Mouse (Mus musculus) monocyte, adult 5-6 weeks (primary cell): ENCODE data around the gene Ahdc1. TPM values are rescaled to one million over a fixed set of nuclear protein-coding genes. Genes with fewer than 3 reads are reported as not detected.

Experiments
- total RNA-seq: library from RNA; stranded (forward); fragments of 200-1000, 200-491, 200-594 nt; gene quantifications from 3 replicates; pipeline ENCODE4 v1.2.3, GENCODE M21; 2017

The Ahdc1 gene
- total RNA-seq, 1 experiment from 2014 or later = 3.3 TPM

Other genes starting within 250 kb of the Ahdc1 start
- gene Rpa2, start 242.9 kb upstream of the Ahdc1 start, total RNA-seq = 39.3 to 41.2 TPM (median 40.2 TPM) in 3 replicates
- 196 to 216 TPM (median 214 TPM) in 3 replicates for gene Themis2, start 214.9 kb upstream of the Ahdc1 start, total RNA-seq
- 38.1 to 54.2 TPM (median 52.6 TPM) in 3 replicates for gene Ppp1r8, start 168.1 kb upstream of the Ahdc1 start, total RNA-seq
- 64.8 to 81.4 TPM (median 73.4 TPM) in 3 replicates for gene Stx12, start 126.8 kb upstream of the Ahdc1 start, total RNA-seq
- gene Fam76a, start 88.7 kb upstream of the Ahdc1 start, total RNA-seq = 27.3 to 53.5 TPM (median 33.8 TPM) in 3 replicates
- gene Fgr, start 37.2 kb upstream of the Ahdc1 start, total RNA-seq = 266 TPM in 3 replicates
- 66.9 to 107 TPM (median 85.9 TPM) in 3 replicates for gene Wasf2, start 119.2 kb downstream of the Ahdc1 start, total RNA-seq
- not detected in 3 replicates for gene Cd164l2, start 200.9 kb downstream of the Ahdc1 start, total RNA-seq
- not detected in 3 replicates for gene Gpr3, start 201.3 kb downstream of the Ahdc1 start, total RNA-seq
- gene Map3k6, start 229.6 kb downstream of the Ahdc1 start, total RNA-seq = 0.87 to 12.3 TPM (median 3.8 TPM) in 3 replicates